Mouse (Mus musculus) ZHBTc4 (cell line): ENCODE measurements around the gene Gpam.
A peak's percentile ranks its signal among the peaks of the same experiment; 100 is the strongest.
"Not testable (repeated sequence)": the region's sequence is repeated elsewhere in the genome, so short reads cannot be mapped to it uniquely, and the experiment has no call there.

Experiments used
- DNase-seq: peaks from one replicate; pipeline ENCODE4 v3.0.0-alpha.2; 2011; ENCODE audit warnings: low read depth, low spot score

The Gpam gene

GRCm38 (mm10) chr19:55127072-55127718 lies at the start of gene Gpam:
Gene Gpam (minus strand): TSS chr19:55127238.
- DNase-seq = no peak

DNA sequence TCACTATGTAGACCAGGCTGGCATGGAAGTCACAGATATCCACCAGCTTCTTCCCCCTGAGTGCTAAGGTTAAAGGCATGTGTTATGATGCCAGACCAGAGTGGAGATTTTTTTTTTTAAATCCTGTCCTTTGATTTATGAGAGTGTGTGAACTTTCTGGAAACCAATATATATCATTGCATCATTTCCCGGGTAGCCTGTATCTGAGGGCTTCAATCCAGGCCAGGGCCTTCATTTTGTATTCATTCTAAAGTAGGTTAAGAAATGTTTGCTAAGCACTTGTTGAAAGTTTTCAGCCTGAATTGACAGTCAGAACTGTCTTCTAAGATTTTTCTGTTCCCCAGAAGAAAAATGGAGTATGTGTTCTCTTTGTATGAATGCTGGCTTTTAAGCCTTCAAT lies 44.5 kb upstream of the Gpam start:
- DNase-seq = no peak

DNA sequence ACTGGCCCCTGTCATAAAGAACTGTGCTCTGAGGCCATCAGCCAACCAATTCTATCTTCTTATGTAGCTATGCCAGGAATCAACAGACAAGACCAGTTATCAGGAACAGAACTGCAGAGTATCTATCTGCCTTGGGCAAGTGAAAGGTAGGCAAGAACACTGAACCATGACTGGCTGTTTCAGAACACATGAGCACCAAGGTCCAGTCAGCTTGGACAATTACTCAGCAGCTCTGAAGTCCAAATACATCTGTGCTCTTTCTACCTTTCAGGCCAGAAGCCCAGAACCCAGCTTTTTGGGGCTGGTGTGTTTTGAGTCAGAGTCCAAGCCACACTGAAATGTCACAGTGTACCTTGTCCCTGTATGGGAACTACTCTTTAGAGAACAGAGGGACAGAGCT lies 43.4 kb upstream of the Gpam start:
- no peak for DNase-seq

DNA sequence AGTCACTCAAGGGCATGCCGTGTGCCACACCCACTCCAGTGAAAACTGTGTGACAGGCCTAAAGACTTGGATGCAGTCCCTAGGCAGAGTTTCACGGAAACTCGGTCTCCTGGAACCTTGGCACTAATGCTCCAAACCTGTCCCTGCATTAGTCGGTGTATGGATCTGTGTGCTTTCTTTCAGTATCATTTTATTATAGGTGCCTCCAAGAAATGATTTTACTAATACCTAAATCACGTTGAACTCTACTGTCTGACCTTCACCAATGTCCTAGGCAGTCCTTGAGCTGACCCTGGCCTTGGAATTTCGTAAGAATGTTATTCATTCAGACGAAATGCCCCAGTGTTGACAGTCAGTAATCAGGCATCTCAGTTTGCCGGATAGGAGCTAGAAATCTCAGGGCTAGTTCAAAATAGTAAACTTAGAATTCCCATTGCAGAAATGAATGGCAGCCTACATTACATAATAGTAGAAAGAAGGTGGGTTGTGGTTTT lies 42.2 kb upstream of the Gpam start:
- not testable (repeated sequence) for DNase-seq

- DNase-seq = no peak
Observed at GRCm38 (mm10) chr19:55168360-55168759, 41.3 kb upstream of the Gpam start.

- no peak for DNase-seq
Observed at GRCm38 (mm10) chr19:55167741-55168140, 40.7 kb upstream of the Gpam start.

GRCm38 (mm10) chr19:55166741-55167140 lies 39.7 kb upstream of the Gpam start:
- no peak for DNase-seq

DNA sequence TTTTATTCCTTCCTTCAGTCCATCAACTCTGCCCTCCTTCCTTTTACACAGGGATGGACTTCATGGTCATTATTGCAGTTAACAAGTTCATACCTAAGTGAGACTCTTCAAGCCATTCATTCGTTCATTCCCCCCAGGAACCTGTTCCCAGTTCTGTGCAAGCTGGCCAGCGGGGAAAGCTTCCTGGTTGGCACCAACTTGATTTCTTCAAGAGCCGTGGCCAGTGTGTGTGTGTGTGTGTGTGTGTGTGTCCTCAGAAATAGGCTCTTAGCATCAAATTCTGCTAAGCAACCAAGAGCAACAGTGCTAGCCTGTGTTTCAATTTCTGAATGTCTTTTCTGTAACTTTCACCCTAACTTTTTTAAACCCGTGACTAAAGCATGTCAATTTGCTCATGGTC lies 38.9 kb upstream of the Gpam start:
- no peak for DNase-seq

DNA sequence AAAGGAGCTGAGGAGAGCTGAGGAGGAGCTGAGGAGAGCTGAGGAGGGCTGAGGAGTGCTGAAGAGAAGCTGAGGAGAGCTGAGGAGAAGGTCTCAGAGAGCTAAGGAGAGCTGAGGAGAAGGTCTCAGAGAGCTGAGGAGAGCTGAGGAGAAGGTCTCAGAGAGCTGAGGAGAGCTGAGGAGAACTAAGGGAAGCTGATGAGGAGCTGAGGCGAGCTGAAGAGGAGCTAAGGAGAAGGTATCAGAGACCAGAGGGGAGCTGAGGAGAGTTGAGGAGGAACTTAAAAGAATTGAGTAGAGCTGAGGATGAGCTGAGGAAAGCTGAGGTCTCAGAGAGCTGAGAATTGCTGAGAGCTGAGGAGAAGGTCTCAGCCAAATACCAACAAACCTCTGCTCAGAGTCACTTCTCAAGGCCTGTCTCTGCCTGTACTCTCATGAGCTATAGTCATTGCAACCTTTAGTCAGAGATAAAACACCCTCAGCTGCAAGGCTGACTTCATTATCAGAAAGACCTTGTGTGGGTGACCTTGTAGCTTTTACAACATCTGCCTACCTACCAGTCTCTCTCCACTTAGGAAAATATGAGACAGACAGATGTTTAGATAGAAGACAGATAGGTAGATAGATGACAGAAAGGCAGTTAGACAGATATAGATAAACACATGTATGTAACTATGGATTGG lies 38.3 kb upstream of the Gpam start:
- DNase-seq = no peak

- no peak for DNase-seq
Observed at GRCm38 (mm10) chr19:55164162-55164561, 37.1 kb upstream of the Gpam start.

GRCm38 (mm10) chr19:55162271-55162670 lies 35.2 kb upstream of the Gpam start:
- peak; percentile 25 for DNase-seq

- DNase-seq = no peak
Observed at GRCm38 (mm10) chr19:55159826-55160225, 32.8 kb upstream of the Gpam start.

GRCm38 (mm10) chr19:55158606-55159005 lies 31.6 kb upstream of the Gpam start:
- no peak for DNase-seq

GRCm38 (mm10) chr19:55157029-55157428 lies 30.0 kb upstream of the Gpam start:
- DNase-seq = no peak

- DNase-seq = no peak
Observed at GRCm38 (mm10) chr19:55152983-55153382, 25.9 kb upstream of the Gpam start.

DNA sequence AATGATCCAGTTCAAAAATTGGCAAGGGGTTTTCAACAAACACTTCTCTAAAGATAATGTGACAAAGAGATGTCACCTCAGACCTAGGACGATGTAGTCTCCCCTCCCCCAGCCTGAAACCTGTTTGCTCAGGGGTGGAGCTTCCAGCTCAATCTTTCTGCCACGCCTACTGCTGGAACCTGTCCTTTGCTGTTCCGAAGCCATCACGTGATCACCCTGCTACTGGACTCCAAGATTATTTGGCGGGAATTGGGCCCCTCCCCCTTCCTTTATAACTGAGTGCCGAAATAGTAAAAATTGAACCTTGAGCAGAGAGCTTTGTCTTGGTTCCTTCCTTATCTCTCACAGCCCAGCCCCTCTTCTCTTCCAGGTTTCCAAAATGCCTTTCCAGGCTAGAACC lies 25.2 kb upstream of the Gpam start:
- DNase-seq = not testable (repeated sequence)

GRCm38 (mm10) chr19:55149646-55150045 lies 22.6 kb upstream of the Gpam start:
- DNase-seq = no peak

DNA sequence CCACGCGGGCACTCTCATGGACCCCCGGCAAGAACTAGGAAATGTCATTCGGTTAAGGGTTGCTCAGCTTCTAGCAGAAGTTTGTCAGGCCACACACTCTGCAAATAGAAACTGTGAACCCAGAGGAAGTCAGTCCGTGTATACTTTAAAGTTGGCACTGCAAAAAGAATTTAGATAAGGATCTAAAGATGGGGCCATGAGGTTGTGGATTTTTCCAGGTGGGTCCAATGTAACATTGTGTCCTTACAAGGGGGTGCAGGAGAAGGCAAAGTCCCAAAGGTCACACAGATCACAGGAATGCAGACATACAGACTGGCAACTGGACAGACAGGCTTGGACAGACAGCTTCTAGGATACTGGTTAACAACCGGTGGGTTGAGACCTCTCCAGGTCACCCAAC lies 21.1 kb upstream of the Gpam start:
- no peak for DNase-seq

- peak; percentile 11 for DNase-seq
Observed at GRCm38 (mm10) chr19:55147568-55147967, 20.5 kb upstream of the Gpam start.

- no peak for DNase-seq
Observed at GRCm38 (mm10) chr19:55145136-55145535, 18.1 kb upstream of the Gpam start.

GRCm38 (mm10) chr19:55144691-55145090 lies 17.7 kb upstream of the Gpam start:
- no peak for DNase-seq

GRCm38 (mm10) chr19:55143391-55144300 lies 16.6 kb upstream of the Gpam start:
- peak; percentile 77 for DNase-seq
